Mouse (Mus musculus) intestine, embryonic 14.5 days (tissue): ENCODE results near the gene Hrc. TPM values are rescaled to one million over a fixed set of nuclear protein-coding genes. Genes with fewer than 3 reads are reported as not detected.
A peak's percentile ranks its signal among the peaks of the same experiment; 100 is the strongest.

Experiments used
- ATAC-seq: fragments of 200-750 bp; cut with Nextera tagmentation; replicated peaks from 2 replicates; pipeline ENCODE4 v1.8.0; 2017; ENCODE audit warnings: low read depth, moderate number of reproducible peaks, moderate TSS enrichment, moderate library complexity; ENCODE audit not compliant: low FRiP score, low TSS enrichment
- DNase-seq: peaks from one replicate; pipeline ENCODE4 v3.0.0-alpha.2; 2018; ENCODE audit warnings: low spot score
- H3K27ac ChIP-seq: fragments of 300-500 bp; sonication (generic); 2 replicates; pipeline ENCODE4 v1.5.1; 2014; ENCODE audit warnings: low read depth, mild to moderate bottlenecking, control low read depth
- H3K27me3 ChIP-seq: fragments of 300-500 bp; sonication (generic); replicated peaks from 2 replicates; pipeline ENCODE4 v1.6.1; 2014; ENCODE audit warnings: low read length, control low read depth; ENCODE audit not compliant: control insufficient read depth, insufficient read depth
- H3K36me3 ChIP-seq: fragments of 300-500 bp; sonication (generic); 2 replicates; pipeline ENCODE4 v1.6.1; 2014; ENCODE audit warnings: low read length, control low read depth; ENCODE audit not compliant: control insufficient read depth, insufficient read depth
- H3K4me1 ChIP-seq: fragments of 300-500 bp; sonication (generic); replicated peaks from 2 replicates; pipeline ENCODE4 v1.6.1; 2014; ENCODE audit warnings: low read length, control low read depth, mixed read lengths; ENCODE audit not compliant: control insufficient read depth, insufficient read depth
- H3K4me2 ChIP-seq: fragments of 300-500 bp; sonication (generic); 2 replicates; pipeline ENCODE4 v1.6.1; 2014; ENCODE audit warnings: low read length
- H3K4me3 ChIP-seq: fragments of 300-500 bp; sonication (generic); 2 replicates; pipeline ENCODE4 v1.5.1; 2014; ENCODE audit warnings: low read depth, low read length, control low read depth, mixed read lengths
- H3K9ac ChIP-seq: fragments of 300-500 bp; sonication (generic); 2 replicates; pipeline ENCODE4 v1.6.1; 2014; ENCODE audit warnings: mild to moderate bottlenecking, low read length
- H3K9me3 ChIP-seq: fragments of 300-500 bp; sonication (generic); 2 replicates; pipeline ENCODE4 v1.6.1; 2016; ENCODE audit warnings: low read length, control low read depth; ENCODE audit not compliant: control insufficient read depth
- WGBS: fragments of 180-500 bp; shearing (Covaris S2); extraction: QIAGEN DNeasy Blood & Tissue Kit; methylation state at CpG from one replicate; pipeline ENCODE4 v1.1.7; 2014; 5-methylcytosine and 5-hydroxymethylcytosine counted together
- polyA plus RNA-seq: library from polyadenylated mRNA; unstranded; fragments of >200 nt; fragmentation: Nextera tagmentation; extraction: Ambion mirVana; gene quantifications from 2 replicates; pipeline ENCODE4 v1.2.1, GENCODE M21; 2014

The Hrc gene
- polyA plus RNA-seq, 1 experiment from 2014 or later, result 0.58 TPM

DNA sequence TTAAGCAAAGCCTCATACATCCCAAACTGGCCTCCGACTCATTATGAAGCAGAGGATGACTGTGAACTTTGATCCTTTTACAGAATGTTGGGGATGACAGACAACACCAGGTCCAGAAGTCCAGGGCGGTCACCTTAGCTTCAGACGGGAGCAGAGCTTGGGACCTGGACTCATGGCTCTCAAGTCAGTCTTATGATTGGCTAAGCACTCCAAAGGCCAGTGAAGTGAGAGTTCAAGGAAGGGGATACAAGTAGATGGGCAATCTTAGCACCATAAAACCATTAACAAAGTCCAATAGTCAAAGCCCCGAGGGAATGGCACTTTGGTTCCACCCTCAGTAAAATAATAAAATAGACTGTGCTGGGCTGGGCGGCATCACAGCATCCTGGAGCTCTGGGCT, 12.0 kb upstream of the Hrc start:
- no peak overlapping the region for H3K4me2 ChIP-seq

DNA sequence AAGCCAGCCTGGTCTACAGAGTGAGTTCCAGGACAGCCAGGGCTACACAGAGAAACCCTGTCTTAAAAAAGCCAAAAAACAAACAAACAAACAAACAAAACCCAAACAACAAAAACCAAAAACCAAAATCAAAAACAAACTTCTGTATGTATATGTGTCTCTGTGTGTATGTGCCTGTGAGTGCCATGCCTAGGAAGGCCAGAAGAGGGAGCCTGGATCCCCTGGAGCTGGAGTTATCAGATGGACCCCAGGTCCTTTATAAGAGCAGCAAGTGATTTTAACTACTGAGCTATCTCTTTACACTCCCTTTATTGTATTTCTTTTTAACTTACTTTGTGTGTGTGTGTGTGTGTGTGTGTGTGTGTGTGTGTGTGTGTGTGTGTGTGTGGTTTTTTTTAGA, 9.3 kb upstream of the Hrc start:
- Histone ChIP-seq H3K27ac (no peak overlapping the region), H3K4me2 (no peak overlapping the region), H3K27me3 (no peaks in the 10 kb centered on the region), H3K9me3 (0 out of 2 replicates have a peak, but pooled peaks cover 2% of the 10 kb centered on the region), H3K4me3 (no peak overlapping the region), H3K36me3 (peaks cover 22% of the 10 kb centered on the region), H3K9ac (no peak overlapping the region), H3K4me1 (no peaks in the 10 kb centered on the region)
- DNase-seq (no peak), ATAC-seq (no peak)

More for the DNA sequence above, 12.0 kb upstream of the Hrc start:
- H3K9ac ChIP-seq, result no peak overlapping the region
- 56% methylated on average over 5 of the region's 5 CpGs for WGBS
- ATAC-seq (peak; percentile 26), DNase-seq (no peak)
- no peak overlapping the region for H3K4me3 ChIP-seq
- 0 out of 2 replicates have a peak, but pooled peaks cover 2% of the 10 kb centered on the region for H3K9me3 ChIP-seq
- H3K27ac ChIP-seq, result no peak overlapping the region
- H3K4me1 ChIP-seq, result no peaks in the 10 kb centered on the region
- no peaks in the 10 kb centered on the region for H3K27me3 ChIP-seq
- H3K36me3 ChIP-seq, result peaks cover 26% of the 10 kb centered on the region

DNA sequence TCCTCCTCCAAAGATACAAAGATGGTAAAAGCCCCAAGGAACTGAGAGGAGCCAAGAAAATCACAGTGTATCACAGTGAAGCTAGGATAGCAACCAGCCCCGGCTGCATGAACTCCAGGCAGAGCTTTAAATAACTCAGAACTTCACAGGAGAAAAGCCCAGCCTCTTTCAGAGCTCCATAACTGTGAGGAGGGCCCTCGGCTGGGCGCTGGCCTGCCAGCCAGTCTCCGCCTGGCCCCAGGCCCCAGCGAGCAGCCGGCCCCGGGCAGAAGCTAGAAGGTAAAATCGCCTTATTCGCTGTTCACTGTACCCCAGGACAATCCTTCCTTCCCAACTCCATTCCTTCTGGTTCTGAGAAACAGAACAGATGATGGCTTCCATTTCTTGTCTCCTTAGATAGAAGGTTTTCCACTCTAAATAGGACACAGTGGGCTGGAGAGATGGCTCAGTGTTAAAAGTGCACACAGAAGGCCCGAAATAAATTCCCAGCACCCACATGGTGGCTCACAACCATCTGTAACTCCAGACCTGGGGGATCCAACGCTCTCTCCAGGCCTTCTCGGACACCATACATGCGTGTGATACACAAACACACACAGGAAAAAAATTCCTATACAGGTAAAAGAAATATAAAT, 6.1 kb upstream of the Hrc start:
- peaks cover 16% of the 10 kb centered on the region for H3K36me3 ChIP-seq
- 74% methylated on average over 13 of the region's 13 CpGs for WGBS

DNA sequence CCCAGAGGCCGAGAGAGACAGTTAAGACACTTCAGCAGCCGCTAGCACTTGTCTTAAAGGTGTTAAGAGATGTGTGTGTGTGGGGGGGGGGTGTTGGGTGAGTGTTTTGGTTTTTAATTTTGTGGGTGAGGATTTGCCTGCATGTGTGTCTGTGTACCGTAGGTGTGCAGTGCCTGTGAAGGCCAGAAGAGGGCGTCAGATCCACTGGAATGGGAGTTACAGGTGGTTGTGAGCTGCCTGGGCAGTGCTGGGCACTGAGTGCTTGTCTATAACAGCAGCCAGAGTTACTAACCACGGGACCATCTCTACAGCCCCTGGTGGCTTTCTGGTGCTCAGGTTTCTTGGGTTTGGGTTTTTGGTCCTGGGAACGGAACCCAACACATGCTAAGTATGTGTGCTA, 3.6 kb upstream of the Hrc start:
- Histone ChIP-seq H3K27me3 (no peaks in the 10 kb centered on the region), H3K4me3 (no peak overlapping the region), H3K9me3 (no peaks in the 10 kb centered on the region), H3K4me2 (no peak overlapping the region), H3K4me1 (peaks cover 26% of the 10 kb centered on the region), H3K36me3 (peaks cover under 1% of the 10 kb centered on the region), H3K27ac (no peak overlapping the region), H3K9ac (no peak overlapping the region)
- DNase-seq, result no peak
- ATAC-seq, result no peak
- 80% methylated on average over 6 of the region's 6 CpGs for WGBS

More for the DNA sequence above, 6.1 kb upstream of the Hrc start:
- DNase-seq (no peak), ATAC-seq (no peak)
- H3K9ac ChIP-seq, result no peak overlapping the region
- H3K4me3 ChIP-seq, result no peak overlapping the region
- H3K4me1 ChIP-seq, result peaks cover 11% of the 10 kb centered on the region
- 0 out of 2 replicates have a peak, but pooled peaks cover 2% of the 10 kb centered on the region for H3K9me3 ChIP-seq
- H3K27me3 ChIP-seq, result no peaks in the 10 kb centered on the region
- peak overlapping the region; percentile 25; the same call in 1 of the 2 replicates for H3K27ac ChIP-seq
- H3K4me2 ChIP-seq, result no peak overlapping the region

DNA sequence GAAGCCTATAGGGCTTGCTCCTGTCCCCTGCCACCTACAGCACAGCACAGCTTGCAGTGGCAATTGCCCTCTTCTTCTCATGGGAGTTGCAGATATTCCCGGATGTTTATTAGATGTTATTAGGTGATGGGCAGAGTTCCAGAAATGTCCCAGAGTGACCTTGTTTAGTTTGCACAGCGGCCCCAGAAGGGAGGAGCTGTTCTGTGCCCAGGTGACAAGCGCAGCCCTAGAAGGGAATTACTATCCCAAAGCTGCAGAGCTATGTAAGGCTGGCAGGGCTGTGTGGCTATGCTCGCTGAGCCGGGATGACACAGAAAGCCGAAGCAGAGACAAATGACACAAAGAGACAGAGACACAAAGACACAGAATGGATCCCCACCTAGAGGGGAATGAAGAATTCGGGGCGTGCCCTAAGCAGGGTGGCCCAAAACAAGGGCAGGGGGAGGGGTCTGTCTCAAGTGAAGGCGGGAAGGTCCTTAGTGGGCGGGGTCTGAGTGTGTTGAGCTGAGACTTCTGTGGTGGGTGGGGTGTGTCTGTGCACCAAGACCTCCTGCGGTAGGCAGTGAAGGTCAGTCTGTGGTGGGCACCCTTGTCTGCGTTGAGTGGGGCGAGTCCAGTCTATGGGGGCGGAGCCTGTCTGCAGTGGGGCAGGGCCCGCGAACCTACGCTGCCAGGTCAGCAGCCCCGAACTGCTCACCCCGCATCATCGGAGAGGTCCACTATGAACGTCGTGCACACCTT, 2.2 kb upstream of the Hrc start:
- DNase-seq, result peak; percentile 80
- Histone ChIP-seq H3K36me3 (no peaks in the 10 kb centered on the region), H3K27ac (peak overlapping the region; percentile 89), H3K9ac (peak overlapping the region; percentile 69), H3K4me2 (peak overlapping the region; percentile 93), H3K9me3 (no peaks in the 10 kb centered on the region), H3K4me3 (peak overlapping the region; percentile 65), H3K4me1 (peaks cover 29% of the 10 kb centered on the region), H3K27me3 (no peaks in the 10 kb centered on the region)
- ATAC-seq, result peak; percentile 66
- 2% methylated on average over 22 of the region's 22 CpGs for WGBS

DNA sequence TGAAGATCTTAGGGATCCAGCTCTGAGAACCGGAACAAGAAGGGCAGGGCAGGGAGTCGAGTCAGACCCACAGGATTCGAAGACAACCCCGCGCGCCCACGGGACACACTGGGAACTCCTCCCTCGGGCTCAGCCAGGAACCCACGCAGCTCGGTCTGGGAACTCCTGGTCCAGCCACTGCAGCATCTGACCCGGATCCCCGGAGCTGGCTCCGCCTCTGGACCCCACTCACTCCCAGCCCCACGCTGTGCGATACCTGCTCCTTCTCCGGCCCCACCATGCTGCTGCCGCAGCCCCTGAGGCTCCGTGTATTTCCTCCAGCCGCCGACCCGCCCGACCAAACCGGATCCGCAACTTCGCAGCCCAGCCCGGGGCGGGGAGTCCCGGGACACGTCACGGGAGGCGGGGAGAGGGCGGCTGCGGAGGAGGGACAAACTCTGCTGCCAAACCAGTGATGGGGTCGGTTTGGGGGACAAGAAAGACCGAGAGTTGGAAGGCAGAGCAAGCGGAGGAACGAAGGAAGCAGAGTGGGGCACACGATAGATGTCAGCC, 1.6 kb upstream of the Hrc start, which contains the start of gene Trpm4:
Gene Trpm4, minus strand, starts transcription at position 350 of the 552 bp plus-strand sequence.
- DNase-seq, result peak; percentile 97

DNA sequence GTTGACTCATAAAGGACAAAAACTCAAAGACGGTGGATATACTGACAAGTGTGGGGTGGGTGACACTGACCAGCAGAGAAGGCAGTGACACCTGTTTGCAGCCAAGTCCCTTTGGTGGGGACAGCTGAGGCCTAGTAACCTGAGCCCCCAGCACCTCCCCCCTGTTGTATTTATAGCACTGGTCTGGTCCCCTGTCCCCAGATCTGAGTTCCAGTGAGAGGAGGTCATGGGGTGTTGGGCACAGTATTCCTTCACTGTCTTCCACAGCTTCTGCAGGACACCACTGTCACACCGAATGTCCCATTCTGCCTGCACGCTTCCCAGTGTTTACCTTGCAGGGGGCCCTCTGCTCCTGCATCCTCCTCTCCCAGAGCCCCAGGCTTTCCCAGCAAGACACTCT, 485 bp upstream of the Hrc start:
- Histone ChIP-seq H3K4me1 (peaks cover 42% of the 10 kb centered on the region), H3K4me2 (0 out of 2 replicates have a peak overlapping the region, but pooled peaks have one; percentile 14), H3K9ac (no peak overlapping the region), H3K36me3 (no peaks in the 10 kb centered on the region), H3K9me3 (no peaks in the 10 kb centered on the region), H3K4me3 (no peak overlapping the region), H3K27ac (no peak overlapping the region), H3K27me3 (no peaks in the 10 kb centered on the region)
- 19% methylated on average over 3 of the region's 3 CpGs for WGBS
- DNase-seq (no peak), ATAC-seq (no peak)

More for the DNA sequence above, 1.6 kb upstream of the Hrc start, which contains the start of gene Trpm4:
- H3K9ac ChIP-seq, result peak within 1 kb of the TSS; percentile 69
- H3K4me1 ChIP-seq, result peaks cover 36% of the 10 kb centered on the region
- H3K27ac ChIP-seq, result peak within 1 kb of the TSS; percentile 89
- no peaks in the 10 kb centered on the region for H3K27me3 ChIP-seq
- ATAC-seq, result peak; percentile 65
- H3K4me2 ChIP-seq, result peak within 1 kb of the TSS; percentile 93
- WGBS, result under 1% methylated on average over 38 of the region's 38 CpGs
- no peaks in the 10 kb centered on the region for H3K9me3 ChIP-seq
- H3K36me3 ChIP-seq, result no peaks in the 10 kb centered on the region
- peak within 1 kb of the TSS; percentile 65 for H3K4me3 ChIP-seq

DNA sequence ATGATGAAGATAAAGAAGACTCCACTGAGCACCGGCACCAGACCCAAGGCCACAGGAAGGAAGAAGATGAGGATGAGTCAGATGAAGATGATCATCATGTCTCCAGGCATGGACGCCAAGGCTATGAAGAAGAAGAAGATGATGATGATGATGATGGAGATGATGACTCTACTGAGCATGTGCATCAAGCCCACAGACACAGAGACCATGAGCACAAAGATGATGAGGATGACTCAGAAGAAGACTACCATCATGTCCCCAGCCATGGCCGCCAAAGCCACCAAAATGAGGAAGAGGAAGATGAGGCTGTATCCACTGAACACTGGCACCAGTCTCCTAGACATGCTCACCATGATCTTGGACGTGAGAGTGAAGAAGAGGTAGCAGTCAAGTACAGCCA, 1.2 kb downstream of the Hrc start:
- Histone ChIP-seq H3K4me1 (peaks cover 53% of the 10 kb centered on the region), H3K27me3 (no peaks in the 10 kb centered on the region), H3K36me3 (no peaks in the 10 kb centered on the region), H3K9me3 (no peaks in the 10 kb centered on the region), H3K4me3 (no peak overlapping the region), H3K27ac (no peak overlapping the region), H3K9ac (no peak overlapping the region), H3K4me2 (no peak overlapping the region)
- WGBS, result 92% methylated on average over 4 of the region's 4 CpGs
- no peak for DNase-seq
- ATAC-seq, result no peak
